Mouse (Mus musculus): ENCODE measurements at regions not wholly inside any gene's neighbourhood (a gene's known extent, or its start where the extent isn't known, plus 50 kb on each side); places are given as distances from the start of the nearest gene placed in this dataset.

GRCm38 (mm10) chr2:128263880-128264279, 138.0 kb downstream of the Bcl2l11 start:
- Histone ChIP-seq H3K9me3 (ENCODE audit: low read length) (no peaks in the 10 kb centered on the region), H3K4me2 (ENCODE audit: low read depth, low read length) (no peak overlapping the region), H3K27me3 (ENCODE audit: insufficient read depth, low read length) (no peaks in the 10 kb centered on the region), H3K36me3 (ENCODE audit: insufficient read depth, low read length) (no peaks in the 10 kb centered on the region), H3K4me3 (ENCODE audit: low read length) (no peak overlapping the region), H3K27ac (no peak overlapping the region), H3K4me1 (ENCODE audit: insufficient read depth, low read length) (no peaks in the 10 kb centered on the region), H3K9ac (replicated peaks; ENCODE audit: low read length) (no peak overlapping the region)
- DNase-seq (ENCODE audit: low spot score) (no peak), ATAC-seq (no peak)
- no peak for TF ChIP-seq CTCF (IDR thresholded peaks at IDR 0.05; ENCODE audit: low read depth)
- 89% methylated on average over 3 of the region's 3 CpGs for WGBS

- H3K4me1 ChIP-seq (ENCODE audit: insufficient read depth, low read length): no peaks in the 10 kb centered on the region
- H3K27me3 ChIP-seq (ENCODE audit: insufficient read depth, low read length): no peaks in the 10 kb centered on the region
- H3K9ac ChIP-seq (replicated peaks; ENCODE audit: low read length): no peak overlapping the region
- no peak for TF ChIP-seq CTCF (IDR thresholded peaks at IDR 0.05; ENCODE audit: low read depth)
- H3K4me3 ChIP-seq (ENCODE audit: low read length): no peak overlapping the region
- ATAC-seq: no peak
- no peak for DNase-seq (ENCODE audit: low spot score)
- no peaks in the 10 kb centered on the region for H3K9me3 ChIP-seq (ENCODE audit: low read length)
- 46% methylated on average over 9 of the region's 9 CpGs for WGBS
- no peak overlapping the region for H3K27ac ChIP-seq
- no peak overlapping the region for H3K4me2 ChIP-seq (ENCODE audit: low read depth, low read length)
- no peaks in the 10 kb centered on the region for H3K36me3 ChIP-seq (ENCODE audit: insufficient read depth, low read length)
Measured at GRCm38 (mm10) chr2:128265014-128265990, 139.5 kb downstream of the Bcl2l11 start.

- Histone ChIP-seq H3K4me2 (ENCODE audit: low read depth, low read length) (no peak overlapping the region), H3K9ac (replicated peaks; ENCODE audit: low read length) (no peak overlapping the region), H3K36me3 (ENCODE audit: insufficient read depth, low read length) (no peaks in the 10 kb centered on the region), H3K4me1 (ENCODE audit: insufficient read depth, low read length) (no peaks in the 10 kb centered on the region), H3K27ac (no peak overlapping the region), H3K9me3 (ENCODE audit: low read length) (no peaks in the 10 kb centered on the region), H3K27me3 (ENCODE audit: insufficient read depth, low read length) (no peaks in the 10 kb centered on the region), H3K4me3 (ENCODE audit: low read length) (no peak overlapping the region)
- DNase-seq (ENCODE audit: low spot score) (no peak), ATAC-seq (no peak)
- 72% methylated on average over 9 of the region's 9 CpGs for WGBS
- no peak for TF ChIP-seq CTCF (IDR thresholded peaks at IDR 0.05; ENCODE audit: low read depth)
Measured at GRCm38 (mm10) chr2:128270377-128271129, 144.7 kb downstream of the Bcl2l11 start.

GRCm38 (mm10) chr2:128272789-128273188, 147.0 kb downstream of the Bcl2l11 start:
- H3K4me3 ChIP-seq (ENCODE audit: low read length): no peak overlapping the region
- H3K4me1 ChIP-seq (ENCODE audit: insufficient read depth, low read length): 0 out of 2 replicates have a peak, but pooled peaks cover under 1% of the 10 kb centered on the region
- no peaks in the 10 kb centered on the region for H3K36me3 ChIP-seq (ENCODE audit: insufficient read depth, low read length)
- no peak for ATAC-seq
- no peaks in the 10 kb centered on the region for H3K9me3 ChIP-seq (ENCODE audit: low read length)
- no peak overlapping the region for H3K4me2 ChIP-seq (ENCODE audit: low read depth, low read length)
- H3K27ac ChIP-seq: no peak overlapping the region
- H3K9ac ChIP-seq (replicated peaks; ENCODE audit: low read length): no peak overlapping the region
- no peaks in the 10 kb centered on the region for H3K27me3 ChIP-seq (ENCODE audit: insufficient read depth, low read length)
- WGBS: 32% methylated on average over 7 of the region's 7 CpGs
- TF ChIP-seq CTCF (IDR thresholded peaks at IDR 0.05; ENCODE audit: low read depth): no peak
- no peak for DNase-seq (ENCODE audit: low spot score)

GRCm38 (mm10) chr2:128273292-128273691, 147.5 kb downstream of the Bcl2l11 start:
- no peak for DNase-seq (ENCODE audit: low spot score)
- Histone ChIP-seq H3K9me3 (ENCODE audit: low read length) (no peaks in the 10 kb centered on the region), H3K36me3 (ENCODE audit: insufficient read depth, low read length) (no peaks in the 10 kb centered on the region), H3K4me1 (ENCODE audit: insufficient read depth, low read length) (0 out of 2 replicates have a peak, but pooled peaks cover 5% of the 10 kb centered on the region), H3K4me2 (ENCODE audit: low read depth, low read length) (no peak overlapping the region), H3K27me3 (ENCODE audit: insufficient read depth, low read length) (no peaks in the 10 kb centered on the region), H3K4me3 (ENCODE audit: low read length) (no peak overlapping the region), H3K27ac (no peak overlapping the region), H3K9ac (replicated peaks; ENCODE audit: low read length) (no peak overlapping the region)
- WGBS: 73% methylated on average over 4 of the region's 4 CpGs
- TF ChIP-seq CTCF (IDR thresholded peaks at IDR 0.05; ENCODE audit: low read depth): no peak
- no peak for ATAC-seq

- TF ChIP-seq CTCF (IDR thresholded peaks at IDR 0.05; ENCODE audit: low read depth): no peak
- no peak overlapping the region for H3K27ac ChIP-seq
- H3K4me3 ChIP-seq (ENCODE audit: low read length): no peak overlapping the region
- H3K4me2 ChIP-seq (ENCODE audit: low read depth, low read length): no peak overlapping the region
- H3K4me1 ChIP-seq (ENCODE audit: insufficient read depth, low read length): peaks cover 14% of the 10 kb centered on the region; the same call in 1 of the 2 replicates
- H3K27me3 ChIP-seq (ENCODE audit: insufficient read depth, low read length): no peaks in the 10 kb centered on the region
- DNase-seq (ENCODE audit: low spot score): no peak
- 96% methylated on average over 5 of the region's 5 CpGs for WGBS
- ATAC-seq: no peak
- no peaks in the 10 kb centered on the region for H3K9me3 ChIP-seq (ENCODE audit: low read length)
- H3K36me3 ChIP-seq (ENCODE audit: insufficient read depth, low read length): no peaks in the 10 kb centered on the region
- H3K9ac ChIP-seq (replicated peaks; ENCODE audit: low read length): no peak overlapping the region
Measured at GRCm38 (mm10) chr2:128276337-128276736, 150.5 kb downstream of the Bcl2l11 start.
